Mouse (Mus musculus) spleen, postnatal 4 days (tissue): ENCODE measurements around the gene Gm13289.
"Not testable (repeated sequence)": the region's sequence is repeated elsewhere in the genome, so short reads cannot be mapped to it uniquely, and the experiment has no call there.

Experiments
- DNase-seq, 2 experiments: peaks; one replicate each; pipeline ENCODE4 v3.0.0; 2022; ENCODE audit warnings: low spot score in 2 of 2

The Gm13289 gene

GRCm38 (mm10) chr4:88776622-88777021, at the start of gene Gm13289:
Gene Gm13289, plus strand, starts transcription at chr4:88776922.
- DNase-seq = not testable (repeated sequence)

- DNase-seq = no peak
These were observed 49.4 kb upstream of the Gm13289 start for GRCm38 (mm10) chr4:88727324-88727723.

GRCm38 (mm10) chr4:88738480-88738879, 38.2 kb upstream of the Gm13289 start:
- peak; percentile 61 to 86 for DNase-seq

DNA sequence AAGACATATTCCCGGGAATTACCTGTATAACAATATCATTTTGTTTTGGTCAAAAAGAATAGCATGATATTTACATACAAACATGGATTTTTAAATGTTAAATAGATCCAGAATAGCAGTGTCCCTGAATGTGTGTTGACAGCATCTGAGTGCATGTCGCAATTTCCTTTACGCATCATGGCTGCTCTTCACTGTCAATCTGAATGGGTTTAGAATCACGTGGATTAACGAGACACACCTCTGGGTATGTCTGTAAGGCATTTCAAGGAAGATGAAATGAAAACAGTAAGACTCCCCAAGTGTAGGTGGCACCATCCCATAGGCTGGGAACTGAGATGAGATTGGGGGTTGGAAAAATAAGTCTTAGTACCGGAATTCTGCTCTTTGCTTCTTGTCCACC, 37.7 kb upstream of the Gm13289 start:
- no peak for DNase-seq

DNA sequence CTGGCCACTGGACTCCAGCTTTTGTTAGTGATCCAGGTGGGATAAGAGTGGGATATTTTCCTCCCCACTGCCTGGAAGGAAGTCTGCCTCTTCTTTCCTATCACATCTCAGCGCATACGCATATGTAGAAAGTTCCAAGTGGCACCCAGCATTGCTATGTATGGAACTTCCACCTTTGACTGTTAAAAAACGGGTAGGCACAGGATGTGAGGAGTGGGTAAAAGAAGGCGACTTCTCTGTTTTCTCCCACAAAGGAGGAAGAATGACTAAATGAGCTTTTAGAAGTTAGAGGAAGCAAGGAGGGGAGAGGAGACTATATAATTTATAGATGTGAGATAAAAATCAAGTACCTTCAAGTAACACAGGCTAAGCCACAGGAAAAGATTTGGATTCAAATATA, 35.3 kb upstream of the Gm13289 start:
- no peak for DNase-seq

DNA sequence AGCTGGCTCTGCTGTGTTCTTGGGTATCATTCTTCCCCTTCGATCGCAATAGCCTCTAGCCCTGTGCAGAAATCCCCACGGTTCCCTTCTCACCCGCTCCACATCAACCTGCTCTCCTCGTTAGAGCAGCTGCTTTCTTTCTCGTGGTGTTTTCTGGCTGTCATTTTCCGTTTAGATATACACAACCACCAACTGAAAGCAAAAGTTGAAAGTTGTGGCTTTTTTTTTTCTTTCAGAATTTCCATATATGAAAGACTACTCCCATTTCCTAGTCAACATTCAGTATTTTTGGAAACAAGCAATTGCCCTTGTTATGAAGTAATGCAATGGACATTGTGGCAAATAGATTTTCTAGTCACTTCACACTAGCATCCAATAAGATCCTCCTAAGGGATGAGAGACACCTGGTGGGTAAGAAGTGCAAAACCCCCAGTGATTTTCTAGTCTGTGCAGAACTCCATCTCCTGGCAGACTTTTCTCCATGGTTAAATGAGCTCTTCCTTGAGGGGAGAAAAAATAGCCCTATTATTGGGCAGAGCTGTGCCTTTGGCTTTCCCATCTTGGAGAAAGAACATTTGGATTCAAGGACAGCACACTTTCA, 33.9 kb upstream of the Gm13289 start:
- no peak for DNase-seq

DNA sequence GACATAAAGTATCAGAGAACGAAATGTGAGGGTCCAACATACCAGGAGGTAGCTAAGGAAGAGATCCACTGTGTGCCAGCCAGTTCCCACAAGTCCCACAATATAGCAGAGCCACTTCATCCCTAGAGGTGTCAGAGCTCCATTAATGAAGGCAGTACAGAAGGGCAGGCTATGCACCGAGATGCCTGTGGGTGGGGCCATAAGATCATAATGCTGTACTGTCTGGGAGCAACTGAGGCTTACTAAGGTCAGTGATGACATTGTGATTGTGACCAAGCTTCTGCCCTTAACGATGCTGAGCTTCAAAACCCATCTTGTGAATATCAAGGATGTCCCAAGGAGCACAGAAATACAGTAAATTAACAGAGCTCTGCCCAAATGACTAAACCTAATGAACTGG, 32.5 kb upstream of the Gm13289 start:
- DNase-seq = no peak

DNA sequence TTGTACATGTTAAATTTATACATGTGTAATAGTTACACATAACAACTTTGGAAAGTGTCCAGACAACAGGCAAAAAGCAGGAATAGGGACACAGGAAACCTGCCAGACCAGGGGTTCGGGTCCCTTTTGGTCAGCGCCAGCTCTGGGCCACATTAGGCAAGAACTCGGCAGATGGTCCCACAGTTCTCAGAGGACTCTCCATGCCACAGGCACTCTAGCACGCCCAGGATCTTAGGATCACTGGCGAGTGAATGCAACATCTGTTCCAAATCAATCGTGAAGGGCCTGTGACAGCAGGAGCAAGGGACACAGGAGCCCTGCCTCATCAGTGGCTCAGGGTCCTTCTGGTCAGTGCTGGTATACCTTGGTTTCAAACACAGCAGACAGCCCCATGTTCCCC, 26.8 kb upstream of the Gm13289 start:
- DNase-seq = no peak

DNA sequence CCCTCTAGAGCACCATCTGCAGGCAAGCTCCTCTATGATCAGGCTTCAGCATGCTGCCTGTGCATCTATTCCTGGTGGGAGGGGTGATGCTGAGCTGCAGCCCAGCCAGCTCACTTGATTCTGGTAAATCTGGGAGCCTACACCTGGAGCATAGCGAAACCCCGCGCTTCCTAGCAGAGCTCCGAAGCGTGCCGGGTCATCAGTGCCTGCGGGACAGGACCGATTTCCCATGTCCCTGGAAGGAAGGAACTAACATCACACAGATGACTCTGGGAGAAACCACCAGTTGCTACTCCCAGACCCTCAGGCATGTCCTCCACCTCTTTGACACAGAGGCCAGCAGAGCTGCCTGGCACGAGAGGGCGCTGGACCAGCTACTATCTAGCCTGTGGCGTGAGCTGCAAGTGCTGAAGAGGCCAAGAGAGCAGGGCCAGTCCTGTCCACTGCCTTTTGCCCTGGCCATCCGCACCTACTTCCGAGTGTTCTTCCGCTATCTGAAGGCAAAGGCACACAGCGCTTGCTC, 21.8 kb upstream of the Gm13289 start, which contains the start of gene Gm13271:
TSS of gene Gm13271 (plus strand) at position 51 of the 523 bp plus-strand sequence.
- DNase-seq = peak; percentile 74 to 92

DNA sequence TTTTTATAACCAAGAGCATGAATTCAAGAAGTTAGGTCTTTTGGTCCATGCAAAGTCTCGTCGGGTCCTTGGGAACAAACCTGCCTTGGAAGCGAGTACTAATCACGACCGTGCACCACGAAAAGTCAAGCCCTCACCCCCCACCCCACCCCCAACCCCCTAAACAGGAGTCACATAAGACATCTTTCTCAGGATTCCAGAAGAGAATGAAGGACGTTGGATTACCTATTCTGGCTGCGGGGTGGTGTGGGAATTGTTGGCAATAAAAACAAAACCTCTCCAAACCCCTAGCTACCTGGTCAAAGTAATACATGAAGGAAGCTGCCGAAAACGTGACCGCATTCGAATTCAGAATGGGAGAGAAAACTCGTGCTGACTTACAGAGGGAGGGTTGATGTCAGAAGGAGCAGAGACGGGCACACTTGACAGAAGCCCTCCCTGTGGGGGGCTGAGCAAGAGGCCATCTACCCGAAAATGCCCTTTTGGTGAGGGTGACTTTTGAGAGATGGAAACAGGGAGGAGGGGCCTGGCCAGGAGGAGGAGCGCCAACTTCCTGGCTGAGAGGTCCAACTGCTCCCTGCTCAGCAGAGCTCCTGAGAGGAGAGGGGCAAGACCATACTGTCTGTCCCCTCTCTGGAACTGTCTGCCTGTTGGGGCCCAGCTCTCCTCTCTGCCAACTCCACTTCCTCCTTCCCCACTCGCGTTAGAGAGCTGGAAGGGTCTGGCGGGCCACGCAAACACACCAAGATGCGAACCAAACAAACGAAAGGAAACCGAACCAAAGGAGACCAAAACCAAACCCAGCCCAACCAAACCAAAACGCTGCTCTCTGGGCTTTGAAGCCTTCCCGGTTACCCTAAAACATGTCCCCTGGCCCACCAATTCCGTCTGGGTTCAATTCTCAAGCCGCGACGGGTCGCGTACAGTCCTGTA, 19.9 kb upstream of the Gm13289 start:
- DNase-seq = peak in 1 of 2 experiments; percentile 64

GRCm38 (mm10) chr4:88757628-88758031, 19.1 kb upstream of the Gm13289 start:
- DNase-seq = peak; percentile 82 to 95

- not testable (repeated sequence) for DNase-seq
These were observed 18.0 kb upstream of the Gm13289 start for GRCm38 (mm10) chr4:88758751-88759150.

- DNase-seq = peak; percentile 35 to 82
These were observed 17.0 kb upstream of the Gm13289 start, which contains the start of gene Gm13283 for GRCm38 (mm10) chr4:88759610-88760268. Gene Gm13283, plus strand, starts transcription at chr4:88760119.

DNA sequence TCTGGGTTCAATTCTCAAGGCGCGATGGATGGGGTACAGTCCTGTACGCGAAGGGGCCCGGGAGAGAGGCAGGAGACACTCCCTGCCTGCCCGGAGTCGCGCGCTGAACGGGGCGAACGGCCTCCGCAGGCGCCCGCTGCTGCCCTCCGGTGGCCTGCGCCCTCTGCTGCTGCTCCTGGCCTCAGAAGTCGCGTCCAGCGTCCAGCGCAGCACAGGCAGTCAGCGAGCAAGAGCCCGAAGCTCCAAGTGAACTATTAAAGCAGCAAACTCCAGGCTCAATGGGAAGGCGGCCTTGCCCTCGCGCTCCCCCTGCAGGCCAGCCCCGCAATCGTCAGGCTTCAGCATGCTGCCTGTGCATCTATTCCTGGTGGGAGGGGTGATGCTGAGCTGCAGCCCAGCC, 16.3 kb upstream of the Gm13289 start:
- peak; percentile 64 to 72 for DNase-seq

- peak; percentile 78 to 93 for DNase-seq
These were observed 14.9 kb upstream of the Gm13289 start for GRCm38 (mm10) chr4:88761776-88762175.

DNA sequence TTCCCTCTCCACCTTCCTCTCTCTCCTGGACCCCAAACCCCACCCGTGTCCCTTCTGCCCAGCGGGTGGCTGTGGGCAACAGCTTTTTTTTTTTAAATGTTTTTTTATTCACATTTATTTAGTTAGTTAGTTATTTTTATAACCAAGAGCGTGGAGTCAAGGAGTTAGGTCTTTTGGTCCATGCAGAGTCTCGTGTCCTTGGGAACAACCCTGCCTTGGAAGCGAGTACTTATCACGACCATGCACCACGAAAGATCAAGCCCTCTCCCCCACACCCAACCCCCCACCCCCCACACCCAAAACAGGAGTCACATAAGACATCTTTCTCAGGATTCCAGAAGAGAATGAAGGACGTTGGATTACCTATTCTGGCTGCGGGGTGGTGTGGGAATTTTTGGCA, 14.4 kb upstream of the Gm13289 start:
- peak in 1 of 2 experiments; percentile 69 for DNase-seq

DNA sequence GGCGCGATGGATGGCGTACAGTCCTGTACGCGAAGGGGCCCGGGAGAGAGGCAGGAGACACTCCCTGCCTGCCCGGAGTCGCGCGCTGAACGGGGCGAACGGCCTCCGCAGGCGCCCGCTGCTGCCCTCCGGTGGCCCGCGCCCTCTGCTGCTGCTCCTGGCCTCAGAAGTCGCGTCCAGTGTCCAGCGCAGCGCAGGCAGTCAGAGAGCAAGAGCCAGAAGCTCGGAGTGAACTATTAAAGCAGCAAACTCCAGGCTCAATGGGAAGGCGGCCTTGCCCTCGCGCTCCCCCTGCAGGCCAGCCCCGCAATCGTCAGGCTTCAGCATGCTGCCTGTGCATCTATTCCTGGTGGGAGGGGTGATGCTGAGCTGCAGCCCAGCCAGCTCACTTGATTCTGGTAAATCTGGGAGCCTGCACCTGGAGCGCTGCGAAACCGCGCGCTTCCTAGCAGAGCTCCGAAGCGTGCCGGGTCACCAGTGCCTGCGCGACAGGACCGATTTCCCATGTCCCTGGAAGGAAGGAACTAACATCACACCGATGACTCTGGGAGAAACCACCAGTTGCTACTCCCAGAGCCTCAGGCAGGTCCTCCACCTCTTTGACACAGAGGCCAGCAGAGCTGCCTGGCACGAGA, 13.2 kb upstream of the Gm13289 start:
- not testable (repeated sequence) for DNase-seq

GRCm38 (mm10) chr4:88773534-88773933, 3.2 kb upstream of the Gm13289 start, which contains the start of gene Gm13290:
Gene Gm13290, plus strand, starts transcription at chr4:88773834.
- DNase-seq = not testable (repeated sequence)

DNA sequence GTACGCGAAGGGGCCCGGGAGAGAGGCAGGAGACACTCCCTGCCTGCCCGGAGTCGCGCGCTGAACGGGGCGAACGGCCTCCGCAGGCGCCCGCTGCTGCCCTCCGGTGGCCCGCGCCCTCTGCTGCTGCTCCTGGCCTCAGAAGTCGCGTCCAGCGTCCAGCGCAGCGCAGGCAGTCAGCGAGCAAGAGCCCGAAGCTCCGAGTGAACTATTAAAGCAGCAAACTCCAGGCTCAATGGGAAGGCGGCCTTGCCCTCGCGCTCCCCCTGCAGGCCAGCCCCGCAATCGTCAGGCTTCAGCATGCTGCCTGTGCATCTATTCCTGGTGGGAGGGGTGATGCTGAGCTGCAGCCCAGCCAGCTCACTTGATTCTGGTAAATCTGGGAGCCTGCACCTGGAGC, 2.8 kb downstream of the Gm13289 start, which contains the start of gene Gm13272:
TSS of gene Gm13272 (plus strand) at position 301 of the 400 bp plus-strand sequence.
- not testable (repeated sequence) for DNase-seq

GRCm38 (mm10) chr4:88780320-88780719, 3.6 kb downstream of the Gm13289 start:
- DNase-seq = peak in 1 of 2 experiments; percentile 62

GRCm38 (mm10) chr4:88781831-88782230, 5.1 kb downstream of the Gm13289 start, which contains the start of gene Ifnz:
Gene Ifnz, plus strand, starts transcription at chr4:88782131.
- not testable (repeated sequence) for DNase-seq
